Mouse (Mus musculus) liver, postnatal 0 days (tissue): ENCODE measurements at regions not wholly inside any gene's neighbourhood (a gene's known extent, or its start where the extent isn't known, plus 50 kb on each side); places are given as distances from the start of the nearest gene placed in this dataset.
A peak's percentile ranks its signal among the peaks of the same experiment; 100 is the strongest.

Source experiments
- ATAC-seq: fragments of 200-750 bp; cut with Nextera tagmentation; 2 replicates; pipeline ENCODE4 v1.8.0; 2017; ENCODE audit warnings: mild to moderate bottlenecking, moderate library complexity
- DNase-seq: peaks from one replicate; pipeline ENCODE4 v3.0.0-alpha.2; 2016
- H3K27ac ChIP-seq: fragments of 300-500 bp; sonication (generic); 2 replicates; pipeline ENCODE4 v1.5.1; 2014; ENCODE audit warnings: antibody characterized with exemption, moderate library complexity, mild to moderate bottlenecking, low read depth
- H3K27me3 ChIP-seq: fragments of 300-500 bp; sonication (generic); 2 replicates; pipeline ENCODE4 v1.6.1; 2014; ENCODE audit warnings: low read length, control low read depth, mixed read lengths; ENCODE audit not compliant: insufficient read depth
- H3K36me3 ChIP-seq: fragments of 300-500 bp; sonication (generic); replicated peaks from 2 replicates; pipeline ENCODE4 v1.6.1; 2014; ENCODE audit warnings: mild to moderate bottlenecking, control low read depth, low read length, moderate library complexity, mixed read lengths; ENCODE audit not compliant: insufficient read depth
- H3K4me1 ChIP-seq: fragments of 300-500 bp; sonication (generic); 2 replicates; pipeline ENCODE4 v1.6.1; 2014; ENCODE audit warnings: antibody characterized with exemption, mild to moderate bottlenecking, control low read depth; ENCODE audit not compliant: insufficient read depth
- H3K4me2 ChIP-seq: fragments of 300-500 bp; sonication (generic); 2 replicates; pipeline ENCODE4 v1.6.1; 2014; ENCODE audit warnings: low read depth, mild to moderate bottlenecking, low read length, moderate library complexity, mixed read lengths
- H3K4me3 ChIP-seq: fragments of 300-500 bp; sonication (generic); 2 replicates; pipeline ENCODE4 v1.5.1; 2014; ENCODE audit warnings: low read depth, low read length
- H3K9ac ChIP-seq: fragments of 300-500 bp; sonication (generic); replicated peaks from 2 replicates; pipeline ENCODE4 v1.6.1; 2014; ENCODE audit warnings: mild to moderate bottlenecking, moderate library complexity
- H3K9me3 ChIP-seq: fragments of 300-500 bp; sonication (generic); 2 replicates; pipeline ENCODE4 v1.6.1; 2016; ENCODE audit warnings: mild to moderate bottlenecking, control low read depth, low read length, mixed read lengths
- CTCF ChIP-seq: sonication (generic); IDR thresholded peaks from 2 replicates; pipeline ENCODE4 v1.5.1; 2016; ENCODE audit warnings: antibody characterized with exemption, low read depth
- EP300 ChIP-seq: IDR thresholded peaks from 2 replicates; pipeline ENCODE4 v1.6.1; 2016; ENCODE audit warnings: antibody characterized with exemption, low read depth, mild to moderate bottlenecking
- WGBS: fragments of 180-500 bp; shearing (Covaris S2); extraction: QIAGEN DNeasy Blood & Tissue Kit; methylation state at CpG from one replicate; pipeline ENCODE4 v1.1.7; 2014; ENCODE audit not compliant: insufficient replicate concordance; 5-methylcytosine and 5-hydroxymethylcytosine counted together

GRCm38 (mm10) chr14:68973636-68974101 lies 320.4 kb downstream of the Synb start:
- no peak overlapping the region for H3K4me2 ChIP-seq
- H3K36me3 ChIP-seq: no peaks in the 10 kb centered on the region
- no peaks in the 10 kb centered on the region for H3K27me3 ChIP-seq
- H3K4me3 ChIP-seq: no peak overlapping the region
- DNase-seq: no peak
- no peaks in the 10 kb centered on the region for H3K9me3 ChIP-seq
- H3K4me1 ChIP-seq: no peaks in the 10 kb centered on the region
- 69% methylated on average over 8 of the region's 8 CpGs for WGBS
- no peak for ATAC-seq
- no peak overlapping the region for H3K27ac ChIP-seq
- no peak overlapping the region for H3K9ac ChIP-seq
- TF ChIP-seq EP300: no peak
- no peak for TF ChIP-seq CTCF

GRCm38 (mm10) chr14:68966758-68967157 lies 327.3 kb downstream of the Synb start:
- TF ChIP-seq EP300 (no peak), CTCF (peak; percentile 80)
- H3K9ac ChIP-seq: no peak overlapping the region
- no peak overlapping the region for H3K4me2 ChIP-seq
- peak; percentile 70 for DNase-seq
- WGBS: 2% methylated on average over 1 of the region's 1 CpGs
- ATAC-seq: no peak
- H3K9me3 ChIP-seq: no peaks in the 10 kb centered on the region
- H3K27me3 ChIP-seq: no peaks in the 10 kb centered on the region
- H3K4me1 ChIP-seq: no peaks in the 10 kb centered on the region
- H3K4me3 ChIP-seq: no peak overlapping the region
- H3K36me3 ChIP-seq: no peaks in the 10 kb centered on the region
- H3K27ac ChIP-seq: no peak overlapping the region

DNA sequence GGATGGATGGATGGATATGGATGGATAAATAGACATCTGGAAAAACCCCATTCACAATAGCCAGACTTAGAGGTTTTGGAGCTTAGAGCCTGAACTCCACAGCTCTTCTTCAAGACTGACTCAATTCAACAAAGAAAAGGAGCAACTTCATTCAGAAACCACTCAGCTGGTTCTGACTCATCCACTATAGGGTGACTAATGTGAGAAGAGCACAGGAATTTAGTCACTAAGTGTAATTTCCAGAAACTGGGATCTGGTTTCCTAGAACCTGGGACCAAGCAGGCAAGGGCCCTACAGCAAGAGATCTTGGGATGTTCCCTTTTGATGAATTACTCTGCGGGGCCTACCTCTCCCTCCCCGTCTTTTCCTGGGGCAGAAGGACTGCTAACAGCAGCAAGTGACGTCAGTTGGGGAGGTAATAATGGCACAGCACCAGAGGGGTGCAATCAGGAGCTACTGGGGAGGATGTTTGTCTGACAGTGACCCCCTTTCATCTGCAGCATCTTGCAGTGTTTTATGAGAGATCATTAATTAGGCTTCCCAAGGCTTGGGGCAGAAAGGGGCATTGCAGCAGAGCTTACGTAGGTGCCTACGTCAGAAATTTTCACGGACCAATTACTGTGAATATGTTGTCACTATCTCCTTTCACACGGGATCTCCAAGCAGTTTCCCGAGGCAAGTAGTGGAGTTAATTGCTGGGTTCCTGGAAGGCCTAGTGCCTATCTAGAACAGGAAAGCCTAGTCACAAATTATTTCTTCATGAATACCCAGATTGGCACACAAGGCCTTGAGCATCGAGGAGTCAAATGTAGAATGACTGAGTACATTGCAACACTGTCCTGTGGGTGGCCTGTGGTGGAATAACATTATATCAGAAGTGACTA lies 339.3 kb downstream of the Synb start:
- H3K27ac ChIP-seq: no peak overlapping the region
- DNase-seq (no peak), ATAC-seq (no peak)
- no peak overlapping the region for H3K4me3 ChIP-seq
- no peak overlapping the region for H3K9ac ChIP-seq
- TF ChIP-seq EP300 (no peak), CTCF (no peak)
- 68% methylated on average over 9 of the region's 9 CpGs for WGBS
- H3K36me3 ChIP-seq: no peaks in the 10 kb centered on the region
- H3K9me3 ChIP-seq: no peaks in the 10 kb centered on the region
- no peaks in the 10 kb centered on the region for H3K4me1 ChIP-seq
- no peaks in the 10 kb centered on the region for H3K27me3 ChIP-seq
- H3K4me2 ChIP-seq: no peak overlapping the region

- Histone ChIP-seq H3K36me3 (no peaks in the 10 kb centered on the region), H3K9ac (no peak overlapping the region), H3K27ac (no peak overlapping the region), H3K4me3 (no peak overlapping the region), H3K4me2 (no peak overlapping the region), H3K9me3 (no peaks in the 10 kb centered on the region), H3K27me3 (no peaks in the 10 kb centered on the region), H3K4me1 (no peaks in the 10 kb centered on the region)
- ATAC-seq (no peak), DNase-seq (no peak)
- TF ChIP-seq CTCF: no peak
- TF ChIP-seq EP300: no peak
- 58% methylated on average over 3 of the region's 3 CpGs for WGBS
These were observed 348.2 kb downstream of the Synb start for GRCm38 (mm10) chr14:68945906-68946305.

GRCm38 (mm10) chr14:68945434-68945833 lies 348.7 kb downstream of the Synb start:
- H3K36me3 ChIP-seq: no peaks in the 10 kb centered on the region
- 47% methylated on average over 4 of the region's 4 CpGs for WGBS
- TF ChIP-seq EP300 (no peak), CTCF (no peak)
- no peak overlapping the region for H3K4me2 ChIP-seq
- no peak overlapping the region for H3K4me3 ChIP-seq
- ATAC-seq: no peak
- no peak overlapping the region for H3K9ac ChIP-seq
- no peaks in the 10 kb centered on the region for H3K4me1 ChIP-seq
- H3K27ac ChIP-seq: no peak overlapping the region
- no peaks in the 10 kb centered on the region for H3K9me3 ChIP-seq
- no peaks in the 10 kb centered on the region for H3K27me3 ChIP-seq
- DNase-seq: no peak

DNA sequence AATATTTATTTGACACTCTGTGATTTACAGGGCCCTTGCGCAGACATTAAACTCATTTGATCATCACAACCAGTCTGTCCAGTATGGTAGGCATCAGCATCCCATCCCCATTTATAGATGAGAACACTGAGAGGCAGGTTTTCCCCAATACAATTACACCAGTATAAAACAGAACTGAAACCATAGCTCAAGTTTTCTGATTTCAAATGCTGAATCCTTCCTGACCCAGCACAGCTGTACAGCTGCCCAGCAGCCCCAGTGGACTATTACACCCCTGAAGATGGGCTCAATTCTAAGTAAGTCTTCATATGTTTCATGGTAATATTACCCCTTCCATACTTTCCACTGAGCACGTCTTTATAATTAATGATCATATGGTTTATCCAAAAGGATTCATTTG lies 352.3 kb downstream of the Synb start:
- H3K27me3 ChIP-seq: no peaks in the 10 kb centered on the region

More for the DNA sequence above, 352.3 kb downstream of the Synb start:
- no peak for DNase-seq
- Histone ChIP-seq H3K27ac (no peak overlapping the region), H3K4me1 (no peaks in the 10 kb centered on the region), H3K4me2 (no peak overlapping the region), H3K36me3 (no peaks in the 10 kb centered on the region), H3K9me3 (no peaks in the 10 kb centered on the region), H3K9ac (no peak overlapping the region), H3K4me3 (no peak overlapping the region)
- 76% methylated on average over 2 of the region's 2 CpGs for WGBS
- no peak for ATAC-seq
- no peak for TF ChIP-seq CTCF
- TF ChIP-seq EP300: no peak
